Mouse (Mus musculus) hindbrain, embryonic 14.5 days (tissue): ENCODE measurements at regions not wholly inside any gene's neighbourhood (a gene's known extent, or its start where the extent isn't known, plus 50 kb on each side); places are given as distances from the start of the nearest gene placed in this dataset.
A peak's percentile ranks its signal among the peaks of the same experiment; 100 is the strongest.

Experiments
- ATAC-seq: fragments of 200-750 bp; cut with Nextera tagmentation; 2 replicates; pipeline ENCODE4 v1.8.0; 2017; ENCODE audit warnings: moderate number of reproducible peaks, mild to moderate bottlenecking, moderate TSS enrichment, moderate library complexity; ENCODE audit not compliant: low FRiP score
- DNase-seq: peaks from one replicate; pipeline ENCODE4 v3.0.0-alpha.2; 2015; ENCODE audit warnings: low spot score
- H3K27ac ChIP-seq: fragments of 300-500 bp; sonication (generic); 2 replicates; pipeline ENCODE4 v1.5.1; 2014; ENCODE audit warnings: mild to moderate bottlenecking, moderate library complexity
- H3K27me3 ChIP-seq: fragments of 300-500 bp; sonication (generic); 2 replicates; pipeline ENCODE4 v1.6.1; 2014; ENCODE audit warnings: mild to moderate bottlenecking, low read length, mixed read lengths; ENCODE audit not compliant: control insufficient read depth, insufficient read depth
- H3K36me3 ChIP-seq: fragments of 300-500 bp; sonication (generic); replicated peaks from 2 replicates; pipeline ENCODE4 v1.6.1; 2014; ENCODE audit not compliant: control insufficient read depth, insufficient read depth
- H3K4me1 ChIP-seq: fragments of 300-500 bp; sonication (generic); replicated peaks from 2 replicates; pipeline ENCODE4 v1.6.1; 2014; ENCODE audit warnings: antibody characterized with exemption, low read length, mixed read lengths; ENCODE audit not compliant: control insufficient read depth, insufficient read depth
- H3K4me2 ChIP-seq: fragments of 300-500 bp; sonication (generic); replicated peaks from 2 replicates; pipeline ENCODE4 v1.6.1; 2014; ENCODE audit warnings: mild to moderate bottlenecking, moderate library complexity
- H3K4me3 ChIP-seq: fragments of 300-500 bp; sonication (generic); replicated peaks from 2 replicates; pipeline ENCODE4 v1.5.1; 2014; ENCODE audit warnings: mild to moderate bottlenecking, low read length
- H3K9ac ChIP-seq: fragments of 300-500 bp; sonication (generic); 2 replicates; pipeline ENCODE4 v1.6.1; 2014
- H3K9me3 ChIP-seq: fragments of 300-500 bp; sonication (generic); 2 replicates; pipeline ENCODE4 v1.6.1; 2016; ENCODE audit warnings: low read length; ENCODE audit not compliant: control insufficient read depth
- WGBS: fragments of 180-500 bp; shearing (Covaris S2); extraction: QIAGEN DNeasy Blood & Tissue Kit; methylation state at CpG from one replicate; pipeline ENCODE4 v1.1.7; 2014; 5-methylcytosine and 5-hydroxymethylcytosine counted together

DNA sequence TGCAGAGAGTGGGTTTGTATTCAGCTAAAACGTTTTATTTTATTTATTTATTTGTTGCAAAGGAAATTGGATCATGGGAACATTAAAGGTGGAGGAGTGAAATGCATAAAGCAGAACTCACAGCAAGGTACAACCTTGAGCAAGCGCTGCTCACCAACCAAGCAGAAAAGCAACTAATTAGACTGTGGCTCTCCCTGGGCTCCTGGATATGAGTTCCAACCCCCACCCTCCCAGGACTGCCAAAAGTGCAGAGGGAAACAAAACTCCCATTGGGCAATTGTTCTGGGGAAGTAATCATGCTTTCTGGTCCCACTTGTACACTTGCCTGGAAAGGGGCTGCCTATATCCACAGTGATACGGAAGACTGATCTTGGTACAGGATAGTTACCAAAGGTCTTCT is 57.2 kb upstream of the Klhl29 start:
- no peak overlapping the region for H3K4me2 ChIP-seq
- H3K27ac ChIP-seq: no peak overlapping the region
- H3K4me1 ChIP-seq: peaks cover 4% of the 10 kb centered on the region; the same call in 1 of the 2 replicates
- DNase-seq (no peak), ATAC-seq (no peak)
- no peaks in the 10 kb centered on the region for H3K36me3 ChIP-seq
- H3K9me3 ChIP-seq: no peaks in the 10 kb centered on the region
- H3K27me3 ChIP-seq: no peaks in the 10 kb centered on the region
- H3K9ac ChIP-seq: no peak overlapping the region
- 79% methylated on average over 3 of the region's 3 CpGs for WGBS
- H3K4me3 ChIP-seq: no peak overlapping the region

DNA sequence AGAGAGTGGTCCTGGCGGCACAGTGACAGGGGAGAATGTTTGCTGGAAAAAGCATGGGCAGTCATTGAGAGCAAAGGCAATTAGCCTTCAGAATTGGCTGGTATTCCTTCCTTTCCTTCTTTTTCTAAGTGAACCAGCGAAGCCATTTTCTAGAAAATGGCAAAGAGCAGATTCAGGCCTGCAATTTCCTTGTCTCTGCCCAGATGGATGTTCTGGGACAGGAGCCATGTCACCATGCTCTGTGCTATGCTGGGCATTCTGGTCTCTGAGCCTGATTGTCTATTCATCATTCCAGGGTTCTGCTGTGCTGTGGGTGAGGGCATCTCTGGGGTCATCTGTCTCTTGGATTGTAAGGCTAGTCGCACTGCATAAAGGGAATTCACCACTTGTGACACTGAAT is 53.3 kb upstream of the Klhl29 start:
- no peaks in the 10 kb centered on the region for H3K9me3 ChIP-seq
- no peaks in the 10 kb centered on the region for H3K27me3 ChIP-seq
- peak overlapping the region; percentile 36; the same call in 1 of the 2 replicates for H3K27ac ChIP-seq
- ATAC-seq (peak; percentile 54; the same call in 1 of the 2 replicates), DNase-seq (no peak)
- 54% methylated on average over 3 of the region's 3 CpGs for WGBS
- peaks cover under 1% of the 10 kb centered on the region; the same call in 1 of the 2 replicates for H3K4me1 ChIP-seq
- H3K4me3 ChIP-seq: no peak overlapping the region
- no peak overlapping the region for H3K4me2 ChIP-seq
- no peak overlapping the region for H3K9ac ChIP-seq
- H3K36me3 ChIP-seq: no peaks in the 10 kb centered on the region
